ENCODE assay signal across 8 mouse cellular contexts in the genomic region with DNA sequence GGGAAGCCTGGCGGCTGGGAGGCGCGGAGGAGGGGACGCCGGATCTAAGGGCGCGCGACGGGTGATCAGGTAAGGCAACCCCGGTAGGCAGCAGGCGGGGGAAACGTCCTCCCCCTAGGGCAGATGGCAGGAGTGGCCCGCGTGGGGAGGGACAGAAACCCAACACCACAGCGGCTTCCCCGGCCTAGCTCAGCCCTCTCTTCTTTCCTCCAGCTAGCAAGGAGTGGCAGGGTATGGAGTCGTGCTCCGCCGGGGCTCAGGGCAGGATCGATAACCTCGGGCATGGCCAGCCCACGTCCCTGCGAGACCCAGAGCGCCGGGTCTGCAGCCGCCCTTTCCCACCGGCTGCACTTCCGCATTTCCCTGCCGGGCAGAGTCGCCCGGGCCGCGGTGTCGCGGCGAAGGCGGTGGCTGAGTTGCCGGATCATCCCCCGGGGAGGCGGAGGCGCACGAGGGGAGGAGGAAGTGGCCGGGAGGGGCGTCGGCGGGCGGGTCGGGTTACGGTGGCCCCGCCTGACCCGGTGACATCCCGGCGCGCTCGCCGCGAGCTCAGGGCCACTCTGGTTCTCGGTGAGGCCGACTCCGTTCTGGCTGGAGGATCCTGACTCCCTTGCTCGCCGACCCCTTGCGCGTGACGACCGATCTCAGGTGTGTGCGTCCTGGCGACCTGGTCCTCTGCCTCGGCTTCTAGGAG. TPM values are rescaled to one million over a fixed set of nuclear protein-coding genes. Genes with fewer than 3 reads are reported as not detected.
A peak's percentile ranks its signal among the peaks of the same experiment; 100 is the strongest.
DNase-seq lines count a peak whose midpoint lies in the region; ATAC-seq lines count a peak whose summit lies in the region.

No protein-coding gene starts in this region.

- H3K4me3 ChIP-seq in intestine, embryonic 15.5 days (replicated peaks), result peak overlapping the region; percentile 72

- H3K9ac ChIP-seq in intestine, embryonic 15.5 days, result peak overlapping the region; percentile 81

- intact Hi-C loops in gastrocnemius, postnatal 36 days (cut with DNase I), result loop anchor here (10.0 kb wide), 1 partner anchor 113 kb away; the partner anchor contains the start of gene Nr4a2
- intact Hi-C loops in left cerebral cortex, postnatal 14 days (cut with DNase I), result loop anchor here (2.0 to 10.0 kb wide), 2 partner anchors 55 to 113 kb away; partner anchors contain the start of gene Nr4a2

- peak overlapping the region; percentile 91 for H3K27ac ChIP-seq in intestine, embryonic 15.5 days

- H3K9me3 ChIP-seq in intestine, embryonic 15.5 days, result no peaks in the 10 kb centered on the region

- H3K36me3 ChIP-seq in intestine, embryonic 15.5 days, result no peaks in the 10 kb centered on the region

- H3K4me1 ChIP-seq in intestine, embryonic 15.5 days (replicated peaks), result peaks cover 7% of the 10 kb centered on the region; the same call in 1 of the 2 replicates

- peak; percentile 96 for ATAC-seq in intestine, embryonic 15.5 days
- peak; percentile 95 for ATAC-seq in megakaryocyte-erythroid progenitor cell, adult 5-6 weeks (replicated peaks; ENCODE audit: low FRiP score, low TSS enrichment, poor library complexity, severe bottlenecking)

- no peaks in the 10 kb centered on the region for H3K27me3 ChIP-seq in intestine, embryonic 15.5 days (replicated peaks)

- H3K4me2 ChIP-seq in intestine, embryonic 15.5 days (replicated peaks), result peak overlapping the region; percentile 93

- peak; percentile 89 to 92 for DNase-seq in adrenal gland, adult 18-20 months (ENCODE audit: low spot score in 2 of 2)
- DNase-seq in embryo, embryonic 11 days, result peak; percentile 86
- DNase-seq in gastrocnemius, postnatal 36 days, result peak; percentile 86 to 88
- peak; percentile 34 to 63 for DNase-seq in left cerebral cortex, postnatal 14 days (ENCODE audit: low spot score in 2 of 2)
- DNase-seq in right cerebral cortex, postnatal 25 days, result peak; percentile 77
- peak; percentile 87 to 91 for DNase-seq in urinary bladder, postnatal 36 days (ENCODE audit: low spot score in 2 of 2)

- WGBS in intestine, embryonic 15.5 days, result under 1% methylated on average over 68 of the region's 69 CpGs

RNA-seq across cellular contexts. Expression of gene Gpd2, which starts 0.6 kb away (rescaled TPM):
- 100 to 1,000 TPM; 114 to 270 TPM for total RNA-seq in adrenal gland, adult 18-20 months (2021)
- 100 to 1,000 TPM; 206 to 234 TPM for total RNA-seq in gastrocnemius, postnatal 36 days (2021)
- 21.0 and 22.2 TPM in 2 replicates for polyA plus RNA-seq in intestine, embryonic 15.5 days (2015; fragmentation: Nextera tagmentation; extraction: Ambion mirVana)
- total RNA-seq in left cerebral cortex, postnatal 14 days (2021), result 100 to 1,000 TPM; 106 to 114 TPM
- 28.9 and 32.5 TPM in 2 replicates for total RNA-seq in megakaryocyte-erythroid progenitor cell, adult 5-6 weeks (2014; fragmentation: Nextera tagmentation)
- total RNA-seq in megakaryocyte-erythroid progenitor cell, adult 5-6 weeks (2017), result 19.1 and 24.6 TPM in 2 replicates

Comparison
In these comparisons a context has a peak if more than half of its experiments do, and no peak if none do; other contexts are left out.
1. Peak in every context shown above with its lines: DNase-seq, ATAC-seq, H3K4me3 ChIP-seq and H3K27ac ChIP-seq.